Comparison of ENCODE assay signal across 24 mouse cellular contexts in the genomic region with DNA sequence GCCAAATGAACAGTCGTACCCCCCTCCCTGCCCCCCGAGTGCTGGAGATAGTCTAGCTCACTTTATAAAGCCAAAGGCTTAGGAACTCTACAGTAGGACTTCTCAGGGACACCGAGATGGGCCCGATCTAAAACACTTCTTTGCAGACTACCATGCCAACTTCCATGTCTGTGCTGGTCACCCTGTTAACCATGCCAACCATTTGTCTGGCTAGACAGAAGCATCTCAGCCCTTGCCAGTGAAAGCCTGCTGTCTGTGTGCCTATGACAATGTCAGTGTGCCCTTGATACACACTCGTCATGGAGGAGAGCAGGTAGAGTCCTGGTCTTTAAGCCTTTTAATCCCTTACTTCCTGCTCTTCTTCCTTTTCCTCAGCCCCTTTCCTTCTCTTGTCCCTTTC.
DNase-seq lines count a peak whose midpoint lies in the region; ATAC-seq and TF ChIP-seq lines count a peak whose summit lies in the region.
"Had no signal": no experiment of that assay in that cellular context is flagged by ENCODE, and none has a peak within 500 bp of the region (broad histone marks: within the 10 kb centered on the region; RNA-seq: fewer than 3 reads in every experiment).

No protein-coding gene starts in this region.

- ATAC-seq in neural tube, embryonic 13.5 days (ENCODE audit: low read depth), result no peak
- no peak for ATAC-seq in activated CD4-positive, CD25-positive, alpha-beta regulatory T cell, adult 4 months
- ATAC-seq: forebrain, postnatal 0 days; midbrain, embryonic 13.5 days had no signal

- no peak overlapping the region for H3K4me2 ChIP-seq in neural tube, embryonic 13.5 days
- H3K4me2 ChIP-seq: embryonic facial prominence, embryonic 12.5 days; heart, embryonic 13.5 days; kidney, embryonic 15.5 days; limb, embryonic 15.5 days; lung, embryonic 14.5 days; midbrain, embryonic 13.5 days; neural tube, embryonic 12.5 days had no signal

- TF ChIP-seq POLR2A in heart, adult 2 months (IDR thresholded peaks at IDR 0.05; ENCODE audit: insufficient read depth, low read depth, low read length), result no peak

- H3K27ac ChIP-seq in heart, adult 2 months, result peak overlapping the region; percentile 26; the same call in 1 of the 2 replicates
- 0 out of 2 replicates have a peak overlapping the region, but pooled peaks have one; percentile 14 for H3K27ac ChIP-seq in neural tube, embryonic 13.5 days (replicated peaks)
- H3K27ac ChIP-seq: embryonic facial prominence, embryonic 12.5 days; heart, embryonic 13.5 days; kidney, embryonic 15.5 days; left cerebral cortex, adult 2 months; limb, embryonic 15.5 days; liver, embryonic 14.5 days; midbrain, embryonic 13.5 days; neural tube, embryonic 12.5 days had no signal

- H3K9ac ChIP-seq in heart, adult 2 months (ENCODE audit: low read depth, low read length), result no peak overlapping the region
- no peak overlapping the region for H3K9ac ChIP-seq in neural tube, embryonic 13.5 days
- H3K9ac ChIP-seq: embryonic facial prominence, embryonic 12.5 days; forebrain, postnatal 0 days; heart, embryonic 13.5 days; kidney, embryonic 15.5 days; limb, embryonic 15.5 days; liver, embryonic 14.5 days; lung, embryonic 14.5 days; midbrain, embryonic 13.5 days; neural tube, embryonic 12.5 days had no signal

- peak; percentile 26 to 43 for DNase-seq in cerebellum, postnatal 14 days
- DNase-seq in cerebellum, adult 18-20 months, result no peak
- DNase-seq in heart, adult 2 months, result peak in 1 of 2 experiments; percentile 39
- no peak for DNase-seq in heart, postnatal 25 days (ENCODE audit: low spot score)
- DNase-seq in neural tube, embryonic 10.5 days (ENCODE audit: extremely low spot score, low spot score), result no peak
- no peak for DNase-seq in adrenal gland, adult (ENCODE audit: inconsistent age in 2 of 2, low spot score in 1 of 2)
- DNase-seq: adrenal gland, postnatal 25 days; cerebellum, adult 9-11 months; forebrain, postnatal 0 days; kidney, adult 11 months; kidney, postnatal 36 days; layer of hippocampus, adult 9-11 months; lung, embryonic 14.5 days; right cerebral cortex, adult 18-20 months had no signal

- WGBS in heart, adult 2 months, result 55% methylated on average over 5 of the region's 5 CpGs
- WGBS in neural tube, embryonic 13.5 days, result 84% methylated on average over 5 of the region's 5 CpGs

- no peak overlapping the region for H3K4me3 ChIP-seq in heart, adult 2 months
- H3K4me3 ChIP-seq in neural tube, embryonic 13.5 days, result no peak overlapping the region
- H3K4me3 ChIP-seq: embryonic facial prominence, embryonic 12.5 days; heart, embryonic 13.5 days; kidney, embryonic 15.5 days; left cerebral cortex, adult 2 months; limb, embryonic 15.5 days; midbrain, embryonic 13.5 days; neural tube, embryonic 12.5 days had no signal

- no peaks in the 10 kb centered on the region for H3K79me2 ChIP-seq in heart, adult 2 months (replicated peaks; ENCODE audit: control insufficient read depth, insufficient read depth, low read length)

- H3K36me3 ChIP-seq in heart, adult 2 months (ENCODE audit: control insufficient read depth, insufficient read depth, low read length), result no peaks in the 10 kb centered on the region
- H3K36me3 ChIP-seq in neural tube, embryonic 13.5 days, result no peaks in the 10 kb centered on the region
- H3K36me3 ChIP-seq: embryonic facial prominence, embryonic 12.5 days; kidney, embryonic 15.5 days; limb, embryonic 15.5 days; midbrain, embryonic 13.5 days; neural tube, embryonic 12.5 days had no signal

- H3K4me1 ChIP-seq in heart, adult 2 months (ENCODE audit: control insufficient read depth, insufficient read depth, low read length), result no peaks in the 10 kb centered on the region
- H3K4me1 ChIP-seq in neural tube, embryonic 13.5 days (replicated peaks), result peaks cover 20% of the 10 kb centered on the region
- H3K4me1 ChIP-seq: limb, embryonic 15.5 days had no signal

- intact Hi-C loops in heart, adult 2 months (cut with DNase I), result no loop called here
- intact Hi-C loops in heart, postnatal 25 days (cut with DNase I), result no loop called here

- no peaks in the 10 kb centered on the region for H3K9me3 ChIP-seq in neural tube, embryonic 13.5 days
- H3K9me3 ChIP-seq: embryonic facial prominence, embryonic 12.5 days; heart, embryonic 13.5 days; kidney, embryonic 15.5 days; limb, embryonic 15.5 days; midbrain, embryonic 13.5 days; neural tube, embryonic 12.5 days had no signal

- no peaks in the 10 kb centered on the region for H3K27me3 ChIP-seq in heart, adult 2 months (ENCODE audit: control insufficient read depth, insufficient read depth, low read length)
- H3K27me3 ChIP-seq in neural tube, embryonic 13.5 days, result no peaks in the 10 kb centered on the region
- H3K27me3 ChIP-seq: heart, embryonic 13.5 days; midbrain, embryonic 13.5 days; neural tube, embryonic 12.5 days had no signal

- no peak for TF ChIP-seq CTCF in heart, adult 2 months (IDR thresholded peaks at IDR 0.05)

- TF ChIP-seq EP300 in heart, adult 2 months (IDR thresholded peaks at IDR 0.05; ENCODE audit: insufficient read depth, low read depth, low read length), result no peak

Comparison
In these comparisons a context has a peak if more than half of its experiments do, and no peak if none do; other contexts are left out.
1. DNase-seq: peak in cerebellum, postnatal 14 days (2 of 2); none in cerebellum, adult 18-20 months (0 of 2), heart, postnatal 25 days (single experiment), neural tube, embryonic 10.5 days (single experiment) and adrenal gland, adult (0 of 2).